Mouse (Mus musculus) retina, embryonic 14.5 days (tissue): ENCODE results near the gene Bmp2k.
A peak's percentile ranks its signal among the peaks of the same experiment; 100 is the strongest.

ENCODE experiments used
- DNase-seq: peaks from one replicate; pipeline ENCODE4 v3.0.0-alpha.2; 2015; ENCODE audit warnings: low spot score

Bmp2k gene

GRCm38 (mm10) chr5:97099954-97100353, 102.5 kb downstream of the Bmp2k start:
- DNase-seq = no peak

GRCm38 (mm10) chr5:97108333-97108732, 110.8 kb downstream of the Bmp2k start:
- no peak for DNase-seq

GRCm38 (mm10) chr5:97110133-97110532, 112.6 kb downstream of the Bmp2k start:
- no peak for DNase-seq

- DNase-seq = peak; percentile 24
Measured at GRCm38 (mm10) chr5:97110697-97111096, 113.2 kb downstream of the Bmp2k start.

- peak; percentile 95 for DNase-seq
Measured at GRCm38 (mm10) chr5:97111207-97111910, 113.9 kb downstream of the Bmp2k start, which contains the start of gene Paqr3. TSS of gene Paqr3 (minus strand) at chr5:97111596.

GRCm38 (mm10) chr5:97124977-97125376, 127.5 kb downstream of the Bmp2k start:
- no peak for DNase-seq

GRCm38 (mm10) chr5:97125459-97125970, 128.0 kb downstream of the Bmp2k start:
- no peak for DNase-seq

- DNase-seq = peak; percentile 84
Measured at GRCm38 (mm10) chr5:97126005-97126404, 128.5 kb downstream of the Bmp2k start.

- no peak for DNase-seq
Measured at GRCm38 (mm10) chr5:97127284-97127683, 129.8 kb downstream of the Bmp2k start.

GRCm38 (mm10) chr5:97128242-97129226, 131.0 kb downstream of the Bmp2k start:
- DNase-seq = peak; percentile 85

GRCm38 (mm10) chr5:97129589-97129988, 132.1 kb downstream of the Bmp2k start:
- DNase-seq = no peak

GRCm38 (mm10) chr5:97135331-97135730, 137.8 kb downstream of the Bmp2k start:
- DNase-seq = no peak
